Mouse (Mus musculus) frontal cortex, adult (tissue): ENCODE measurements around the gene Lamtor4.

Source experiments
- ATAC-seq: cut with Nextera tagmentation; 2 replicates; pipeline ENCODE4 v1.9.2; 2017; ENCODE audit warnings: mild to moderate bottlenecking, moderate library complexity, mixed read lengths; ENCODE audit not compliant: low TSS enrichment

Lamtor4 gene

GRCm38 (mm10) chr5:138299613-138300012 is 44.3 kb downstream of the Lamtor4 start:
- no peak for ATAC-seq
